Mouse (Mus musculus): ENCODE results near the gene Dolpp1. TPM values are rescaled to one million over a fixed set of nuclear protein-coding genes. Genes with fewer than 3 reads are reported as not detected.

The Dolpp1 gene
- polyA plus RNA-seq, 1 experiment from 2014 or later = 53.0 TPM

Small RNA genes lying within 50 kb of the gene (microRNA-seq; reads per million reads assigned to microRNA genes)
- gene Gm47292 = not detected

Other genes starting within 250 kb of the Dolpp1 start
- gene Endog, start 220.8 kb upstream of the Dolpp1 start, polyA plus RNA-seq (2015; fragmentation: Nextera tagmentation; extraction: Ambion mirVana) = 9.5 and 10.4 TPM in 2 replicates
- gene Spout1, start 213.8 kb upstream of the Dolpp1 start, polyA plus RNA-seq (2015; fragmentation: Nextera tagmentation; extraction: Ambion mirVana) = 62.1 and 71.1 TPM in 2 replicates
- gene Kyat1, start 186.4 kb upstream of the Dolpp1 start, polyA plus RNA-seq (2015; fragmentation: Nextera tagmentation; extraction: Ambion mirVana) = 11.6 and 12.4 TPM in 2 replicates
- 57.9 and 58.3 TPM in 2 replicates for gene Lrrc8a, start 154.5 kb upstream of the Dolpp1 start, polyA plus RNA-seq (2015; fragmentation: Nextera tagmentation; extraction: Ambion mirVana)
- 0.21 and 0.36 TPM in 2 replicates for gene Gm28035, start 151.7 kb upstream of the Dolpp1 start, polyA plus RNA-seq (2015; fragmentation: Nextera tagmentation; extraction: Ambion mirVana)
- gene Phyhd1, start 126.1 kb upstream of the Dolpp1 start, polyA plus RNA-seq (2015; fragmentation: Nextera tagmentation; extraction: Ambion mirVana) = 5.3 and 6.8 TPM in 2 replicates
- not detected in 2 replicates for gene Gm28038, start 111.2 kb upstream of the Dolpp1 start, polyA plus RNA-seq (2015; fragmentation: Nextera tagmentation; extraction: Ambion mirVana)
- gene Dolk, start 105.9 kb upstream of the Dolpp1 start, polyA plus RNA-seq (2015; fragmentation: Nextera tagmentation; extraction: Ambion mirVana) = 28.0 and 30.6 TPM in 2 replicates
- 24.9 and 32.7 TPM in 2 replicates for gene Nup188, start 105.9 kb upstream of the Dolpp1 start, polyA plus RNA-seq (2015; fragmentation: Nextera tagmentation; extraction: Ambion mirVana)
- 100 and 126 TPM in 2 replicates for gene Sh3glb2, start 32.9 kb upstream of the Dolpp1 start, polyA plus RNA-seq (2015; fragmentation: Nextera tagmentation; extraction: Ambion mirVana)
- 22.4 and 23.5 TPM in 2 replicates for gene Miga2, start 28.0 kb upstream of the Dolpp1 start, polyA plus RNA-seq (2015; fragmentation: Nextera tagmentation; extraction: Ambion mirVana)
- gene Crat, start 23.6 kb downstream of the Dolpp1 start, polyA plus RNA-seq (2015; fragmentation: Nextera tagmentation; extraction: Ambion mirVana) = 16.3 and 21.0 TPM in 2 replicates
- 126 and 141 TPM in 2 replicates for gene Ptpa, start 23.8 kb downstream of the Dolpp1 start, polyA plus RNA-seq (2015; fragmentation: Nextera tagmentation; extraction: Ambion mirVana)
- 1.7 and 2.6 TPM in 2 replicates for gene Ier5l, start 82.0 kb downstream of the Dolpp1 start, polyA plus RNA-seq (2015; fragmentation: Nextera tagmentation; extraction: Ambion mirVana)
- 0.49 and 1.1 TPM in 2 replicates for gene Cstad, start 202.8 kb downstream of the Dolpp1 start, polyA plus RNA-seq (2015; fragmentation: Nextera tagmentation; extraction: Ambion mirVana)